Mouse (Mus musculus): Measurements from ENCODE around the gene Ppm1e. TPM values are rescaled to one million over a fixed set of nuclear protein-coding genes. Genes with fewer than 3 reads are reported as not detected.
A peak's percentile ranks its signal among the peaks of the same experiment; 100 is the strongest.

Ppm1e gene
- polyA plus RNA-seq, 1 experiment from 2014 or later = 40.7 TPM

- WGBS = 81% methylated on average over 9 of the region's 9 CpGs
- H3K27ac ChIP-seq = peak overlapping the region; percentile 9; the same call in 1 of the 2 replicates
- no peak for ATAC-seq (ENCODE audit: low FRiP score)
Observed at GRCm38 (mm10) chr11:87318956-87319708, 39.7 kb downstream of the Ppm1e start.

GRCm38 (mm10) chr11:87313533-87313932, 45.3 kb downstream of the Ppm1e start:
- no peak for DNase-seq (ENCODE audit: low spot score)
- 75% methylated on average over 3 of the region's 3 CpGs for WGBS
- H3K36me3 ChIP-seq (replicated peaks; ENCODE audit: control insufficient read depth, insufficient read depth) = no peaks in the 10 kb centered on the region

More at GRCm38 (mm10) chr11:87318956-87319708, 39.7 kb downstream of the Ppm1e start:
- Histone ChIP-seq H3K4me2 (replicated peaks) (no peak overlapping the region), H3K27me3 (ENCODE audit: control insufficient read depth, insufficient read depth, low read length) (no peaks in the 10 kb centered on the region), H3K9me3 (ENCODE audit: control insufficient read depth, low read length) (no peaks in the 10 kb centered on the region), H3K36me3 (replicated peaks; ENCODE audit: control insufficient read depth, insufficient read depth) (no peaks in the 10 kb centered on the region), H3K4me1 (replicated peaks; ENCODE audit: control insufficient read depth, insufficient read depth, low read length) (no peaks in the 10 kb centered on the region), H3K4me3 (replicated peaks; ENCODE audit: low read length) (no peak overlapping the region), H3K9ac (no peak overlapping the region)
- no peak for DNase-seq (ENCODE audit: low spot score)

GRCm38 (mm10) chr11:87310309-87310708, 48.5 kb downstream of the Ppm1e start:
- 89% methylated on average over 2 of the region's 2 CpGs for WGBS
- no peaks in the 10 kb centered on the region for H3K9me3 ChIP-seq (ENCODE audit: control insufficient read depth, low read length)

More at GRCm38 (mm10) chr11:87313533-87313932, 45.3 kb downstream of the Ppm1e start:
- no peak overlapping the region for H3K4me2 ChIP-seq (replicated peaks)
- no peaks in the 10 kb centered on the region for H3K27me3 ChIP-seq (ENCODE audit: control insufficient read depth, insufficient read depth, low read length)
- H3K9me3 ChIP-seq (ENCODE audit: control insufficient read depth, low read length) = no peaks in the 10 kb centered on the region
- no peaks in the 10 kb centered on the region for H3K4me1 ChIP-seq (replicated peaks; ENCODE audit: control insufficient read depth, insufficient read depth, low read length)
- no peak for ATAC-seq (ENCODE audit: low FRiP score)
- no peak overlapping the region for H3K9ac ChIP-seq
- no peak overlapping the region for H3K27ac ChIP-seq
- no peak overlapping the region for H3K4me3 ChIP-seq (replicated peaks; ENCODE audit: low read length)

GRCm38 (mm10) chr11:87309329-87310074, 49.3 kb downstream of the Ppm1e start:
- DNase-seq (ENCODE audit: low spot score) (no peak), ATAC-seq (ENCODE audit: low FRiP score) (no peak)
- Histone ChIP-seq H3K27ac (no peak overlapping the region), H3K4me2 (replicated peaks) (no peak overlapping the region), H3K4me3 (replicated peaks; ENCODE audit: low read length) (no peak overlapping the region), H3K4me1 (replicated peaks; ENCODE audit: control insufficient read depth, insufficient read depth, low read length) (no peaks in the 10 kb centered on the region), H3K9ac (no peak overlapping the region), H3K9me3 (ENCODE audit: control insufficient read depth, low read length) (no peaks in the 10 kb centered on the region), H3K36me3 (replicated peaks; ENCODE audit: control insufficient read depth, insufficient read depth) (no peaks in the 10 kb centered on the region), H3K27me3 (ENCODE audit: control insufficient read depth, insufficient read depth, low read length) (no peaks in the 10 kb centered on the region)
- 91% methylated on average over 8 of the region's 8 CpGs for WGBS

More at GRCm38 (mm10) chr11:87310309-87310708, 48.5 kb downstream of the Ppm1e start:
- Histone ChIP-seq H3K27ac (no peak overlapping the region), H3K9ac (no peak overlapping the region), H3K4me2 (replicated peaks) (no peak overlapping the region), H3K27me3 (ENCODE audit: control insufficient read depth, insufficient read depth, low read length) (no peaks in the 10 kb centered on the region), H3K36me3 (replicated peaks; ENCODE audit: control insufficient read depth, insufficient read depth) (no peaks in the 10 kb centered on the region), H3K4me3 (replicated peaks; ENCODE audit: low read length) (no peak overlapping the region), H3K4me1 (replicated peaks; ENCODE audit: control insufficient read depth, insufficient read depth, low read length) (no peaks in the 10 kb centered on the region)
- DNase-seq (ENCODE audit: low spot score) (no peak), ATAC-seq (ENCODE audit: low FRiP score) (no peak)

- no peak overlapping the region for H3K27ac ChIP-seq
- H3K9me3 ChIP-seq (ENCODE audit: control insufficient read depth, low read length) = no peaks in the 10 kb centered on the region
- H3K9ac ChIP-seq = no peak overlapping the region
- H3K4me1 ChIP-seq (replicated peaks; ENCODE audit: control insufficient read depth, insufficient read depth, low read length) = no peaks in the 10 kb centered on the region
- no peak overlapping the region for H3K4me3 ChIP-seq (replicated peaks; ENCODE audit: low read length)
- DNase-seq (ENCODE audit: low spot score) (no peak), ATAC-seq (ENCODE audit: low FRiP score) (no peak)
- no peak overlapping the region for H3K4me2 ChIP-seq (replicated peaks)
- 75% methylated on average over 5 of the region's 5 CpGs for WGBS
- no peaks in the 10 kb centered on the region for H3K36me3 ChIP-seq (replicated peaks; ENCODE audit: control insufficient read depth, insufficient read depth)
- H3K27me3 ChIP-seq (ENCODE audit: control insufficient read depth, insufficient read depth, low read length) = no peaks in the 10 kb centered on the region
Observed at GRCm38 (mm10) chr11:87299066-87299465, 59.8 kb downstream of the Ppm1e start.

- H3K4me1 ChIP-seq (replicated peaks; ENCODE audit: control insufficient read depth, insufficient read depth, low read length) = no peaks in the 10 kb centered on the region
- 97% methylated on average over 6 of the region's 6 CpGs for WGBS
- H3K27me3 ChIP-seq (ENCODE audit: control insufficient read depth, insufficient read depth, low read length) = no peaks in the 10 kb centered on the region
- H3K4me2 ChIP-seq (replicated peaks) = no peak overlapping the region
- no peaks in the 10 kb centered on the region for H3K36me3 ChIP-seq (replicated peaks; ENCODE audit: control insufficient read depth, insufficient read depth)
- H3K9me3 ChIP-seq (ENCODE audit: control insufficient read depth, low read length) = no peaks in the 10 kb centered on the region
- H3K27ac ChIP-seq = no peak overlapping the region
- DNase-seq (ENCODE audit: low spot score) = no peak
- ATAC-seq (ENCODE audit: low FRiP score) = no peak
- no peak overlapping the region for H3K9ac ChIP-seq
- H3K4me3 ChIP-seq (replicated peaks; ENCODE audit: low read length) = no peak overlapping the region
Observed at GRCm38 (mm10) chr11:87296467-87296866, 62.4 kb downstream of the Ppm1e start.

- ATAC-seq (ENCODE audit: low FRiP score) (no peak), DNase-seq (ENCODE audit: low spot score) (no peak)
- no peaks in the 10 kb centered on the region for H3K4me1 ChIP-seq (replicated peaks; ENCODE audit: control insufficient read depth, insufficient read depth, low read length)
- 99% methylated on average over 2 of the region's 2 CpGs for WGBS
- H3K4me3 ChIP-seq (replicated peaks; ENCODE audit: low read length) = no peak overlapping the region
- H3K9me3 ChIP-seq (ENCODE audit: control insufficient read depth, low read length) = no peaks in the 10 kb centered on the region
- H3K27ac ChIP-seq = no peak overlapping the region
- H3K9ac ChIP-seq = no peak overlapping the region
- no peaks in the 10 kb centered on the region for H3K27me3 ChIP-seq (ENCODE audit: control insufficient read depth, insufficient read depth, low read length)
- H3K36me3 ChIP-seq (replicated peaks; ENCODE audit: control insufficient read depth, insufficient read depth) = no peaks in the 10 kb centered on the region
- no peak overlapping the region for H3K4me2 ChIP-seq (replicated peaks)
Observed at GRCm38 (mm10) chr11:87295636-87296035, 63.2 kb downstream of the Ppm1e start.

- H3K27me3 ChIP-seq (ENCODE audit: control insufficient read depth, insufficient read depth, low read length) = no peaks in the 10 kb centered on the region
- 90% methylated on average over 8 of the region's 8 CpGs for WGBS
- ATAC-seq (ENCODE audit: low FRiP score) (no peak), DNase-seq (ENCODE audit: low spot score) (no peak)
- H3K9me3 ChIP-seq (ENCODE audit: control insufficient read depth, low read length) = no peaks in the 10 kb centered on the region
- H3K4me3 ChIP-seq (replicated peaks; ENCODE audit: low read length) = no peak overlapping the region
- H3K4me1 ChIP-seq (replicated peaks; ENCODE audit: control insufficient read depth, insufficient read depth, low read length) = no peaks in the 10 kb centered on the region
- H3K27ac ChIP-seq = no peak overlapping the region
- H3K36me3 ChIP-seq (replicated peaks; ENCODE audit: control insufficient read depth, insufficient read depth) = no peaks in the 10 kb centered on the region
- no peak overlapping the region for H3K4me2 ChIP-seq (replicated peaks)
- no peak overlapping the region for H3K9ac ChIP-seq
Observed at GRCm38 (mm10) chr11:87289313-87289712, 69.5 kb downstream of the Ppm1e start.

- no peaks in the 10 kb centered on the region for H3K27me3 ChIP-seq (ENCODE audit: control insufficient read depth, insufficient read depth, low read length)
- no peak for ATAC-seq (ENCODE audit: low FRiP score)
- H3K4me2 ChIP-seq (replicated peaks) = no peak overlapping the region
- no peaks in the 10 kb centered on the region for H3K36me3 ChIP-seq (replicated peaks; ENCODE audit: control insufficient read depth, insufficient read depth)
- 94% methylated on average over 2 of the region's 2 CpGs for WGBS
- H3K4me1 ChIP-seq (replicated peaks; ENCODE audit: control insufficient read depth, insufficient read depth, low read length) = no peaks in the 10 kb centered on the region
- H3K27ac ChIP-seq = no peak overlapping the region
- H3K4me3 ChIP-seq (replicated peaks; ENCODE audit: low read length) = no peak overlapping the region
- no peaks in the 10 kb centered on the region for H3K9me3 ChIP-seq (ENCODE audit: control insufficient read depth, low read length)
- DNase-seq (ENCODE audit: low spot score) = no peak
- no peak overlapping the region for H3K9ac ChIP-seq
Observed at GRCm38 (mm10) chr11:87286194-87286593, 72.6 kb downstream of the Ppm1e start.
